Mouse (Mus musculus) heart, postnatal 0 days (tissue): ENCODE data around the gene Mier2.

Experiments used
- CTCF ChIP-seq: IDR thresholded peaks from 2 replicates; pipeline ENCODE4 v1.5.1; 2016; ENCODE audit warnings: antibody characterized with exemption, control low read depth, low read depth
- EP300 ChIP-seq: IDR thresholded peaks from 2 replicates; pipeline ENCODE4 v1.6.1; 2016; ENCODE audit warnings: antibody characterized with exemption, low read depth

- no peak for TF ChIP-seq CTCF
- TF ChIP-seq EP300, result no peak
Measured at GRCm38 (mm10) chr10:79590702-79591101, 35.7 kb upstream of the Mier2 start.
